Mouse (Mus musculus) common myeloid progenitor, adult 5-6 weeks (primary cell): ENCODE results near the gene Edar. TPM values are rescaled to one million over a fixed set of nuclear protein-coding genes. Genes with fewer than 3 reads are reported as not detected.

ENCODE experiments used
- ATAC-seq: replicated peaks from 2 replicates; pipeline ENCODE4 v1.8.0; 2016; ENCODE audit warnings: low read depth, mild to moderate bottlenecking, moderate TSS enrichment, inconsistent platforms; ENCODE audit not compliant: poor library complexity, severe bottlenecking
- total RNA-seq: library from RNA; stranded (forward); fragments of 200-1000, 187-1606 nt; gene quantifications from 2 replicates; pipeline ENCODE4 v1.2.3, GENCODE M21; 2017

The Edar gene
- total RNA-seq, 1 experiment from 2014 or later: 0.09 TPM

DNA sequence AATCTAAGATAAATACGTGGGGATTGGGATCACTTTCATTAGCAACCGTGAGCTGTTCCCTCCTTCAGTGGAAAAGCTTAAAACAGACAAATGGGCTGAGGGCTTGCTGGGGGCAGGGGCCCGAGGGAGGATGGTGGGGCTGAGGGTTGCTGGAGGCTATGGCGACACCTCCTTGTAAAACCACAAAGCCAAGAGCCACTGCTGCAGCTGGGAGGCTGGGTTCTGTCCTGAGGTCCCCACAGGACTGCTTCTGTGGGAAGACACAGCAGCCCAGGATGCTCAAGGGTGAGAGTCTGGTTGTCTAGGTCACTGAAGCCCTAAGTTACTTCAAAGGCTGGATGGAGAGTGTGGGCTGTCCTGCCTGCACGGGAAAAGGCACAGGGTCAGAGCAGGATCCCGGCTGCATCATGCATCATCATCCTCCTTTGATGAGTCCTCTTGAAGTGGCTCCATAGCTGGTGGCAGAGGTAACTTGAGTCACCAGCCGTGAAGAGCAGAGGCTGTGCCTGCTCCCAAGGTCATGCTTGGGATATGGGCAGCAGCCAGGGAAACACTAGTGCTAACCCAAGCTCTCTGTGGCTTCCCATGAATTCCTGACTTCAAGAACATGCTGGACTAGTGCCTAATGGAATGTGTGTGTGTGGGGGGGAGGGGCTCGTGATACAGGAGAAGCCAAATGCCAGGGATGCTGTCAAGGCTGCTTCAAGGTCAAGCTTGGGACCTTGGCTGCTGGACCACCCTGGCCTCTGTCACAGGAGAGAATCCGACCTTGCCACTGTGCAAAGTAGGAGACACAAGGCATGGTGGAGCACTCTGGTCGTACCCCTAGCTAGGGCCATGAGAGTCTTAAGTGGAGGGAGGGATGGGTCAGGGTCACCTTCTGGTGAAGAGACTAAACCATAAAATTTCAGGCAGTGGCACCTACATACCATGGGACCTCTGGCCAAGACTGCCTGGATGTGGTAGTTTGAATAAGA is 22.7 kb downstream of the Edar start:
- ATAC-seq: peak; percentile 82

DNA sequence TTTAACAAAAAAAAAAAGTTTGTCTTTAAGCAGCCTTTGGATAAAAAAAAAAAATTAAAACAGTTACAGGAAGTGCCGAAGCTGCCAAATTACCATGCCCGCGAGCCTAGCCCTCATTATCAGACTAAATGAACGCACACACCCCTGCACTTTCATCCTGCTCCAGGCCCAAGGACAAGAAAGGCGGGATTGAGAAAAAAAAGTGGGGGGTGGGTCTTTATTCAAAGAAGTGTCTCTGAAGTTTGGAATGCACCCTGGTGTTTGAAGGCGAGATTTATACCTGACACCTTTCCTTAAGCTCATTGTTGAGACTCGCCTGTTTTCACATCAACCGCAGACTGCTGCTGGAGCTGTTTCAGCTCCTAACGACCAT is 23.4 kb downstream of the Edar start:
- peak; percentile 50 for ATAC-seq

GRCm38 (mm10) chr10:58651270-58652042 is 24.0 kb downstream of the Edar start:
- peak; percentile 43 for ATAC-seq

- no peak for ATAC-seq
Observed at GRCm38 (mm10) chr10:58648787-58649186, 26.7 kb downstream of the Edar start.

- no peak for ATAC-seq
Observed at GRCm38 (mm10) chr10:58644671-58645070, 30.8 kb downstream of the Edar start.

DNA sequence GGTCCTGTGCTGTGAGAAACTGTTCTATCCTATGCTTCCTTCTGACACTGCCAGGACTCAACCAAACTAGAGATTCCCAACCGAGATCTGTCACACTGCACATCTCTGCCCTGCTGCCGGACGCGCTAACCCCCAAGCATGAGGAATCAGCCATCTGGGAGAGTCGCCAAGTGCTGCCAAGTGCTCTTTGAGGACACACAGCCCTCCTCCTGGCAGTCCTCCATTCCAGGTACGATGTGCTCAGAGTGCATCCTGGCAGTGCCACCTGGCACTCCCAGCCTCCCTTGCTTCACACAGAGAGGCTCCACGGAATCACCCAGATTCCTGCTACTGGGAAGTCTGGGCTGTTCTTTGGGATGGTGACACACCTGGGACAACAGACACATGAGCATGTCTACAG is 31.3 kb downstream of the Edar start:
- ATAC-seq: no peak

- no peak for ATAC-seq
Observed at GRCm38 (mm10) chr10:58643001-58643400, 32.5 kb downstream of the Edar start.

- no peak for ATAC-seq
Observed at GRCm38 (mm10) chr10:58641631-58642030, 33.8 kb downstream of the Edar start.

DNA sequence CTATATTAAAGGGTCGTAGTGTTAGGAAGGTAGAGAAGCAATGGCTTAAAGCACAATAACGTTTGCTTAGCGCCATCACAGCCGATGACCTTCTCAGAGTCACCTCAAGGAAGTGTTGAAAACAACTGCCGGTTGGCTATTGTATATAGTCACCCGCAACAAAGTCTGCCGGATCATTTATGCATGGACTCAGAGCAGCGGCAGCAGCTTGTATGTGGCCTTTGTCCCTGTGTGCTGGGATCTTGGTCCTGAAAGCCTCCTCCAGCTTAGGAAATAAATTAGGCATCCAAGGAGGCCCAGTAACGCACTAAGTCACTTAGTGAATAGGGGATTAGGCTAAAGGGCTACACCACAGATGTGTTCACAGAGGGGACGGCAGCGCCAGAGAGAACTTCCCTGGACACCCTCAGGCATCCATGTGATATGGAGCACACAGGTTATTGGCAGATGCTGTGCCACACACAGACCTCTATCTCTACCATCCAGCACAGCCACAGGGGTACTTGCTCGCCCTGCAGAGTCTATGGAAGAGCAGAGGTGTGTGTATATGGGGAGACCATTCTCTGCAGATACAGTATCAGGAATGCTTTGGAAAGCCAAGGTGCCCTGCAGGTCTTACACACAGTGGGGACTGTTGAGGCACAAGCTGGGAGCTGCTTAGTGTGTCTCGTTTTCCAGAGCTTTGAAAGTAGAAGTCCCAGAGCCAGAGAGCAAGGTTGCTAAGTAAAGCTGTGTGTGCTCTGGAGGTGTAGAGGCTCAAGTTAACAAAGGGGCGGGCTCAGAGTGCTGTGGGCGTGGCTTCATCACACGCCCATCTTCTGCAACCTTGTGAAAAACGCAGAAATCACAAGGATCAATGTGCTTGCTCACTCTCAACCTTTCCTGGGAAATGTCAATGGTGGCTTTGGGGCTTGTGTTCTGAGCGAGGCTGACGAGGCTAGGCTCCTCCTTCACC is 34.7 kb downstream of the Edar start:
- no peak for ATAC-seq

DNA sequence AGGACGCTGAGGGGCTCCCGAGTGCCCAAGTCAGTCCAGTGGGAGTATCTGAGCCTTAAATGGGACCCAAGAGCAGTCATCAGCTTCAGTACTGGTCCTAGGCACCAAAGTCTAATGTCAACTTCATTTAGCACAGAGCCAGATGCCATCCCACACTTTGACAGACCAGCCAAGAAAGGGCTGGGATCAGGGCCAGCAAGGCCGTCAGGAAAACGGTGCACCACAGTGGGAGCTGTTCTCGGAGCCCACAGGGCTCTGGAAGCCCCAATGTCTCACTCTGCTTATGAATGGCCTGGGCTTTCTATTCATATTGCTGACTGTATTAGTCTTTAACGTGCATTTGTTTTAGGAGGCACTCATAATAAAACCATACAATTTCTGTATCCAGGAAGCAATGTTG is 36.2 kb downstream of the Edar start:
- no peak for ATAC-seq

- no peak for ATAC-seq
Observed at GRCm38 (mm10) chr10:58636431-58637080, 38.9 kb downstream of the Edar start.

GRCm38 (mm10) chr10:58633507-58633906 is 41.9 kb downstream of the Edar start:
- no peak for ATAC-seq

GRCm38 (mm10) chr10:58627569-58627968 is 47.9 kb downstream of the Edar start:
- peak; percentile 55 for ATAC-seq

- peak; percentile 71 for ATAC-seq
Observed at GRCm38 (mm10) chr10:58624848-58625711, 50.4 kb downstream of the Edar start.

DNA sequence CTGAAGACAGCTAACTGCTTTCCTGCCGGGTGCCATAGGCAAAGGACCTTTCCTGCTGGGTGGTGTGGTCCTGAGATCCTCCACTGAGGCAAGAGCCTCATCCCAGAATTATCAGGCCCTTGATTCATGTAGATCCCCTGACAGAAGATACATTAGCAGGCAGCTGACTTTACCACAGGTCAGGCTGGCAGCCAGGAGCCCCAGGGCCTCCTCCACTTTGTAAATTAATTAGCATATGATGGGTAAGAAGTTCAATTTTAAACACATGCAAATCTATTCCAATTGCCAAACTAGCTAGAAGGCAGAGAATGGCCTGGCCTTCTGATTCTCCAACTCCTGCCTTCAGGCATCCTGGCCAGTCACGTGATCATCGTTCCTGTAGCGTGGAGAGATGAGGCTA is 56.2 kb downstream of the Edar start:
- ATAC-seq: no peak

- ATAC-seq: no peak
Observed at GRCm38 (mm10) chr10:58618501-58619216, 56.8 kb downstream of the Edar start.

DNA sequence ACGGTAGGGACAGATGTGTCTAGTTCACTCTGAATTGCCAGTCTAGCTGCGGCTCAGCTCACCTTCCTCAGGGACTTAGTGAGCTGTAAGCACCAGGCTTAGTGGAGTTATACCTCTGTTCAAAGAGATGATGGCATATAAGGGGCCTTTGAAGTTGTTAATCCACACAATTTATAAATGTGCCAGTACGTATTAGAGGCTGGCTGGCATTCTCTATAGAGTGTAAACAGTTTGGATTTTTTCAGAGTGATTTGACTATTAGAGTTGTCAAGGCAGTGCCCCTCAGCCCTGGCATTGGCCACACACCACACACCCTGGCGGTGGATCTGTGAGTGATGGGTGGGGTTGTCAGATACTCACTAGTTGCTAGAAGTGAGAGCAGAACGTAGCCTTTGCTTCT is 58.9 kb downstream of the Edar start:
- no peak for ATAC-seq

DNA sequence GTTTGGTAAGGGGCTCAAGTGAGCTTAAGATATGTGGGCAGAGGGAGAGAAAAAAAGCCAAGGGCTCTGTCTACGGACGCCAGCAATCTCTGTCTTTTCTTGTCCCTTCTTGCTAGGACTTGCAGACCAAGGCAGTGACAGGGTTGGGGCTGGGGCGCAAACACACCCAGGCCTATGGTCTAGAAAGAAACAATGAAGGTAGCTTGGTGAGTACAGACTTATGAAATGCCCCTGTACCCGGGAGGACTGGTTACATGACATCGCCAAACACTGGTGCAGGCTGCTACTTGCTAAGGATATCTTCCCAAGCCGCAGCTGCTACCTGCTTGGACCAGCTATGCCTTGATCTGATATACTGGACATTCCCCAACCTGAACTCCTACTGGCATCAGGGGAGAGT is 60.9 kb downstream of the Edar start:
- no peak for ATAC-seq
